Mouse (Mus musculus): ENCODE data around the gene Gstm7. TPM values are rescaled to one million over a fixed set of nuclear protein-coding genes. Genes with fewer than 3 reads are reported as not detected.

The Gstm7 gene
- polyA plus RNA-seq, 1 experiment from 2014 or later: 50.8 TPM

- no peaks in the 10 kb centered on the region for H3K9me3 ChIP-seq (ENCODE audit: control insufficient read depth, low read length)
- no peak for ATAC-seq (ENCODE audit: insufficient read depth, low FRiP score, low TSS enrichment)
- DNase-seq (ENCODE audit: low spot score): no peak
- H3K4me2 ChIP-seq (ENCODE audit: low read depth): no peak overlapping the region
- H3K27ac ChIP-seq (ENCODE audit: low read depth, low read length): no peak overlapping the region
- H3K4me3 ChIP-seq (ENCODE audit: low read depth, low read length): no peak overlapping the region
- no peaks in the 10 kb centered on the region for H3K4me1 ChIP-seq (ENCODE audit: control insufficient read depth, insufficient read depth, low read length)
- H3K36me3 ChIP-seq (ENCODE audit: control insufficient read depth, insufficient read depth, low read length): no peaks in the 10 kb centered on the region
- 86% methylated on average over 4 of the region's 4 CpGs for WGBS
- H3K27me3 ChIP-seq (ENCODE audit: control insufficient read depth, insufficient read depth, low read length): no peaks in the 10 kb centered on the region
- H3K9ac ChIP-seq (ENCODE audit: low read length): no peak overlapping the region
Observed at GRCm38 (mm10) chr3:107941261-107941660, 9.6 kb upstream of the Gstm7 start.

- Histone ChIP-seq H3K36me3 (ENCODE audit: control insufficient read depth, insufficient read depth, low read length) (no peaks in the 10 kb centered on the region), H3K4me3 (ENCODE audit: low read depth, low read length) (no peak overlapping the region), H3K27ac (ENCODE audit: low read depth, low read length) (no peak overlapping the region), H3K4me2 (ENCODE audit: low read depth) (no peak overlapping the region), H3K4me1 (ENCODE audit: control insufficient read depth, insufficient read depth, low read length) (no peaks in the 10 kb centered on the region), H3K9ac (ENCODE audit: low read length) (no peak overlapping the region), H3K9me3 (ENCODE audit: control insufficient read depth, low read length) (no peaks in the 10 kb centered on the region), H3K27me3 (ENCODE audit: control insufficient read depth, insufficient read depth, low read length) (no peaks in the 10 kb centered on the region)
- no peak for DNase-seq (ENCODE audit: low spot score)
- no peak for ATAC-seq (ENCODE audit: insufficient read depth, low FRiP score, low TSS enrichment)
- 85% methylated on average over 7 of the region's 7 CpGs for WGBS
Observed at GRCm38 (mm10) chr3:107940524-107940923, 8.9 kb upstream of the Gstm7 start.

- H3K27me3 ChIP-seq (ENCODE audit: control insufficient read depth, insufficient read depth, low read length): no peaks in the 10 kb centered on the region
- DNase-seq (ENCODE audit: low spot score) (no peak), ATAC-seq (ENCODE audit: insufficient read depth, low FRiP score, low TSS enrichment) (no peak)
- H3K9ac ChIP-seq (ENCODE audit: low read length): no peak overlapping the region
- WGBS: 80% methylated on average over 4 of the region's 4 CpGs
- H3K4me1 ChIP-seq (ENCODE audit: control insufficient read depth, insufficient read depth, low read length): no peaks in the 10 kb centered on the region
- H3K4me3 ChIP-seq (ENCODE audit: low read depth, low read length): no peak overlapping the region
- H3K27ac ChIP-seq (ENCODE audit: low read depth, low read length): no peak overlapping the region
- H3K9me3 ChIP-seq (ENCODE audit: control insufficient read depth, low read length): no peaks in the 10 kb centered on the region
- no peaks in the 10 kb centered on the region for H3K36me3 ChIP-seq (ENCODE audit: control insufficient read depth, insufficient read depth, low read length)
- no peak overlapping the region for H3K4me2 ChIP-seq (ENCODE audit: low read depth)
Observed at GRCm38 (mm10) chr3:107939830-107940229, 8.2 kb upstream of the Gstm7 start.

- DNase-seq (ENCODE audit: low spot score) (peak; percentile 62), ATAC-seq (ENCODE audit: insufficient read depth, low FRiP score, low TSS enrichment) (no peak)
- Histone ChIP-seq H3K4me2 (ENCODE audit: low read depth) (no peak overlapping the region), H3K36me3 (ENCODE audit: control insufficient read depth, insufficient read depth, low read length) (no peaks in the 10 kb centered on the region), H3K27ac (ENCODE audit: low read depth, low read length) (no peak overlapping the region), H3K9me3 (ENCODE audit: control insufficient read depth, low read length) (no peaks in the 10 kb centered on the region), H3K27me3 (ENCODE audit: control insufficient read depth, insufficient read depth, low read length) (no peaks in the 10 kb centered on the region), H3K9ac (ENCODE audit: low read length) (no peak overlapping the region), H3K4me3 (ENCODE audit: low read depth, low read length) (no peak overlapping the region), H3K4me1 (ENCODE audit: control insufficient read depth, insufficient read depth, low read length) (no peaks in the 10 kb centered on the region)
- 51% methylated on average over 3 of the region's 3 CpGs for WGBS
Observed at GRCm38 (mm10) chr3:107939403-107939802, 7.8 kb upstream of the Gstm7 start.

GRCm38 (mm10) chr3:107935888-107936287 lies 4.3 kb upstream of the Gstm7 start:
- no peak overlapping the region for H3K9ac ChIP-seq (ENCODE audit: low read length)
- DNase-seq (ENCODE audit: low spot score) (no peak), ATAC-seq (ENCODE audit: insufficient read depth, low FRiP score, low TSS enrichment) (no peak)
- H3K4me3 ChIP-seq (ENCODE audit: low read depth, low read length): no peak overlapping the region
- 66% methylated on average over 3 of the region's 3 CpGs for WGBS
- H3K9me3 ChIP-seq (ENCODE audit: control insufficient read depth, low read length): no peaks in the 10 kb centered on the region
- no peaks in the 10 kb centered on the region; the same call in 1 of the 2 replicates for H3K4me1 ChIP-seq (ENCODE audit: control insufficient read depth, insufficient read depth, low read length)
- H3K36me3 ChIP-seq (ENCODE audit: control insufficient read depth, insufficient read depth, low read length): no peaks in the 10 kb centered on the region
- H3K4me2 ChIP-seq (ENCODE audit: low read depth): no peak overlapping the region
- no peaks in the 10 kb centered on the region for H3K27me3 ChIP-seq (ENCODE audit: control insufficient read depth, insufficient read depth, low read length)
- H3K27ac ChIP-seq (ENCODE audit: low read depth, low read length): no peak overlapping the region

GRCm38 (mm10) chr3:107935268-107935667 lies 3.7 kb upstream of the Gstm7 start:
- H3K4me3 ChIP-seq (ENCODE audit: low read depth, low read length): no peak overlapping the region
- 90% methylated on average over 3 of the region's 3 CpGs for WGBS
- no peaks in the 10 kb centered on the region; the same call in 1 of the 2 replicates for H3K4me1 ChIP-seq (ENCODE audit: control insufficient read depth, insufficient read depth, low read length)
- H3K9ac ChIP-seq (ENCODE audit: low read length): no peak overlapping the region
- no peak for ATAC-seq (ENCODE audit: insufficient read depth, low FRiP score, low TSS enrichment)
- H3K36me3 ChIP-seq (ENCODE audit: control insufficient read depth, insufficient read depth, low read length): no peaks in the 10 kb centered on the region
- DNase-seq (ENCODE audit: low spot score): no peak
- H3K27me3 ChIP-seq (ENCODE audit: control insufficient read depth, insufficient read depth, low read length): no peaks in the 10 kb centered on the region
- H3K27ac ChIP-seq (ENCODE audit: low read depth, low read length): no peak overlapping the region
- H3K9me3 ChIP-seq (ENCODE audit: control insufficient read depth, low read length): no peaks in the 10 kb centered on the region
- H3K4me2 ChIP-seq (ENCODE audit: low read depth): no peak overlapping the region

- H3K4me1 ChIP-seq (ENCODE audit: control insufficient read depth, insufficient read depth, low read length): no peaks in the 10 kb centered on the region; the same call in 1 of the 2 replicates
- no peak overlapping the region for H3K4me2 ChIP-seq (ENCODE audit: low read depth)
- no peaks in the 10 kb centered on the region for H3K36me3 ChIP-seq (ENCODE audit: control insufficient read depth, insufficient read depth, low read length)
- ATAC-seq (ENCODE audit: insufficient read depth, low FRiP score, low TSS enrichment) (peak; percentile 21; the same call in 1 of the 2 replicates), DNase-seq (ENCODE audit: low spot score) (no peak)
- H3K9ac ChIP-seq (ENCODE audit: low read length): no peak overlapping the region
- H3K27ac ChIP-seq (ENCODE audit: low read depth, low read length): no peak overlapping the region
- no peaks in the 10 kb centered on the region for H3K27me3 ChIP-seq (ENCODE audit: control insufficient read depth, insufficient read depth, low read length)
- WGBS: 85% methylated on average over 6 of the region's 6 CpGs
- H3K9me3 ChIP-seq (ENCODE audit: control insufficient read depth, low read length): no peaks in the 10 kb centered on the region
- H3K4me3 ChIP-seq (ENCODE audit: low read depth, low read length): no peak overlapping the region
Observed at GRCm38 (mm10) chr3:107932128-107932527, 511 bp upstream of the Gstm7 start.

- Histone ChIP-seq H3K4me3 (ENCODE audit: low read depth, low read length) (0 out of 2 replicates have a peak overlapping the region, but pooled peaks have one; percentile 6), H3K4me1 (ENCODE audit: control insufficient read depth, insufficient read depth, low read length) (no peaks in the 10 kb centered on the region; the same call in 1 of the 2 replicates), H3K27me3 (ENCODE audit: control insufficient read depth, insufficient read depth, low read length) (no peaks in the 10 kb centered on the region), H3K9ac (ENCODE audit: low read length) (peak overlapping the region; percentile 16), H3K27ac (ENCODE audit: low read depth, low read length) (peak overlapping the region; percentile 15; the same call in 1 of the 2 replicates), H3K36me3 (ENCODE audit: control insufficient read depth, insufficient read depth, low read length) (no peaks in the 10 kb centered on the region), H3K9me3 (ENCODE audit: control insufficient read depth, low read length) (no peaks in the 10 kb centered on the region), H3K4me2 (ENCODE audit: low read depth) (peak overlapping the region; percentile 32)
- WGBS: 85% methylated on average over 2 of the region's 2 CpGs
- peak; percentile 33 for ATAC-seq (ENCODE audit: insufficient read depth, low FRiP score, low TSS enrichment)
- peak; percentile 32 for DNase-seq (ENCODE audit: low spot score)
Observed at GRCm38 (mm10) chr3:107931134-107931533, 483 bp downstream of the Gstm7 start.

GRCm38 (mm10) chr3:107929731-107930130 lies 1.9 kb downstream of the Gstm7 start:
- no peak for DNase-seq (ENCODE audit: low spot score)
- H3K9ac ChIP-seq (ENCODE audit: low read length): no peak overlapping the region
- no peaks in the 10 kb centered on the region; the same call in 1 of the 2 replicates for H3K4me1 ChIP-seq (ENCODE audit: control insufficient read depth, insufficient read depth, low read length)
- no peak for ATAC-seq (ENCODE audit: insufficient read depth, low FRiP score, low TSS enrichment)
- 89% methylated on average over 4 of the region's 4 CpGs for WGBS
- H3K9me3 ChIP-seq (ENCODE audit: control insufficient read depth, low read length): no peaks in the 10 kb centered on the region
- no peaks in the 10 kb centered on the region for H3K27me3 ChIP-seq (ENCODE audit: control insufficient read depth, insufficient read depth, low read length)
- H3K4me2 ChIP-seq (ENCODE audit: low read depth): no peak overlapping the region
- no peaks in the 10 kb centered on the region for H3K36me3 ChIP-seq (ENCODE audit: control insufficient read depth, insufficient read depth, low read length)
- H3K27ac ChIP-seq (ENCODE audit: low read depth, low read length): no peak overlapping the region
- H3K4me3 ChIP-seq (ENCODE audit: low read depth, low read length): no peak overlapping the region
